Mouse (Mus musculus): ENCODE measurements at regions not wholly inside any gene's neighbourhood (a gene's known extent, or its start where the extent isn't known, plus 50 kb on each side); places are given as distances from the start of the nearest gene placed in this dataset.
"Not testable (repeated sequence)": the region's sequence is repeated elsewhere in the genome, so short reads cannot be mapped to it uniquely, and the experiment has no call there.

DNA sequence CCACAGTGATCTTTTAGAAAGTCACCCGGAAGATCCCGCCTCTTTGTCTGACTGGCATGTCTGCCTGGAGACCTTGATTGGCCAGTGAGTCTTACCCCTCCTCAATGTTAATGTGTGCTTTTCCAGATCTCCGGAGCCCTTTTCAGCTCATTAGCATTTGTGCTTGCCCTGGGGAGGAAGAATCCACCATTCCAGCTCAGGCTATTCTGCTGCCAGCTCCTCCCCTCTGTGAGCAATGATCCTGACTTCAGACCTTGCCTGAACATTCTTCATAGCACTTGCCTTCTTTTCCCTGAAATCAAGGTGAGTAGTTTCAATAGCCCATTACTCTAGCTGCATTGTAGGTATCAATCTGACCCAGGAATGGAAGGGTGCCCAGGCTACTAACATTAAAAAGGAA is 102.2 kb upstream of the Gm10767 start:
- CTCF ChIA-PET, result not testable (repeated sequence)
- POLR2A ChIA-PET, result interaction anchor here in 1 of 4 experiments (1.0 kb wide), 1 partner anchor 559 kb away, joined by 5 read pairs; no protein-coding TSS in a partner anchor

- CTCF ChIA-PET, POLR2A ChIA-PET: not testable (repeated sequence)
These were observed 97.1 kb upstream of the Gm10767 start for GRCm38 (mm10) chr13:66807661-66808060.
